Mouse (Mus musculus): ENCODE results near the gene Ide. TPM values are rescaled to one million over a fixed set of nuclear protein-coding genes. Genes with fewer than 3 reads are reported as not detected.

The Ide gene
- polyA plus RNA-seq, 1 experiment: 12.0 TPM

GRCm38 (mm10) chr19:37242707-37243106, 94.9 kb downstream of the Ide start:
- no peak for TF ChIP-seq POLR2A (IDR thresholded peaks at IDR 0.05; ENCODE audit: insufficient read length, low read depth)
- H3ac ChIP-seq (ENCODE audit: control insufficient read depth, insufficient read length): no peak overlapping the region
- no peaks in the 10 kb centered on the region for H3K36me3 ChIP-seq (ENCODE audit: control insufficient read depth, insufficient read depth)
- H3K4me3 ChIP-seq: no peak overlapping the region
- H3K4me2 ChIP-seq (ENCODE audit: low read depth): no peak overlapping the region
- H3K79me2 ChIP-seq (ENCODE audit: control insufficient read depth, insufficient read depth): no peaks in the 10 kb centered on the region
- H3K27me3 ChIP-seq (ENCODE audit: control insufficient read depth, insufficient read depth, insufficient read length): no peaks in the 10 kb centered on the region

- no peaks in the 10 kb centered on the region for H3K27me3 ChIP-seq (ENCODE audit: control insufficient read depth, insufficient read depth, insufficient read length)
- no peak overlapping the region for H3ac ChIP-seq (ENCODE audit: control insufficient read depth, insufficient read length)
- H3K4me2 ChIP-seq (ENCODE audit: low read depth): no peak overlapping the region
- TF ChIP-seq TCF12 (IDR thresholded peaks at IDR 0.05; ENCODE audit: insufficient read depth, poor library complexity, severe bottlenecking) (no peak), TCF3 (IDR thresholded peaks at IDR 0.05; ENCODE audit: insufficient read length, low read depth) (no peak), POLR2AphosphoS2 (IDR thresholded peaks at IDR 0.05; ENCODE audit: insufficient read length, low read depth) (no peak), MYOG (IDR thresholded peaks at IDR 0.05; ENCODE audit: control insufficient read depth in 1 of 3, insufficient read depth in 1 of 3, insufficient read length in 2 of 3, low read depth in 2 of 3) (no peak), REST (IDR thresholded peaks at IDR 0.05; ENCODE audit: insufficient read depth, insufficient read length) (no peak), MAX (IDR thresholded peaks at IDR 0.05; ENCODE audit: low read depth) (no peak), USF1 (IDR thresholded peaks at IDR 0.05; ENCODE audit: low read depth) (no peak), MYOD1 (IDR thresholded peaks at IDR 0.05; ENCODE audit: control insufficient read depth in 1 of 3, insufficient read length in 2 of 3, low read depth in 2 of 3) (no peak), POLR2A (IDR thresholded peaks at IDR 0.05; ENCODE audit: insufficient read length, low read depth) (no peak), SRF (IDR thresholded peaks at IDR 0.05; ENCODE audit: control insufficient read depth, insufficient read length, low read depth) (no peak), CEBPB (IDR thresholded peaks at IDR 0.05; ENCODE audit: insufficient read depth, poor library complexity, severe bottlenecking) (no peak), E2F4 (IDR thresholded peaks at IDR 0.05; ENCODE audit: insufficient read depth) (no peak)
- H3K4me3 ChIP-seq: no peak overlapping the region
- H3K36me3 ChIP-seq (ENCODE audit: control insufficient read depth, insufficient read depth): no peaks in the 10 kb centered on the region
- H3K79me2 ChIP-seq (ENCODE audit: control insufficient read depth, insufficient read depth): no peaks in the 10 kb centered on the region
These were observed 96.5 kb downstream of the Ide start for GRCm38 (mm10) chr19:37241201-37241600.

- TF ChIP-seq TCF3 (IDR thresholded peaks at IDR 0.05; ENCODE audit: insufficient read length, low read depth) (no peak), MYOD1 (IDR thresholded peaks at IDR 0.05; ENCODE audit: control insufficient read depth in 1 of 3, insufficient read length in 2 of 3, low read depth in 2 of 3) (no peak), E2F4 (IDR thresholded peaks at IDR 0.05; ENCODE audit: insufficient read depth) (no peak), SRF (IDR thresholded peaks at IDR 0.05; ENCODE audit: control insufficient read depth, insufficient read length, low read depth) (no peak), REST (IDR thresholded peaks at IDR 0.05; ENCODE audit: insufficient read depth, insufficient read length) (peak; percentile 90), MAX (IDR thresholded peaks at IDR 0.05; ENCODE audit: low read depth) (peak; percentile 73)
- H3K79me2 ChIP-seq (ENCODE audit: control insufficient read depth, insufficient read depth): no peaks in the 10 kb centered on the region
- no peak overlapping the region for H3ac ChIP-seq (ENCODE audit: control insufficient read depth, insufficient read length)
- H3K4me2 ChIP-seq (ENCODE audit: low read depth): no peak overlapping the region
- no peaks in the 10 kb centered on the region for H3K36me3 ChIP-seq (ENCODE audit: control insufficient read depth, insufficient read depth)
- no peaks in the 10 kb centered on the region for H3K27me3 ChIP-seq (ENCODE audit: control insufficient read depth, insufficient read depth, insufficient read length)
- no peak overlapping the region for H3K4me3 ChIP-seq
These were observed 98.6 kb downstream of the Ide start for GRCm38 (mm10) chr19:37239096-37239495.

- no peak overlapping the region for H3K4me2 ChIP-seq (ENCODE audit: low read depth)
These were observed 99.0 kb downstream of the Ide start for GRCm38 (mm10) chr19:37238651-37239050.

GRCm38 (mm10) chr19:37237712-37238437, 99.8 kb downstream of the Ide start:
- Histone ChIP-seq H3K27me3 (ENCODE audit: control insufficient read depth, insufficient read depth, insufficient read length) (no peaks in the 10 kb centered on the region), H3K4me2 (ENCODE audit: low read depth) (no peak overlapping the region), H3K36me3 (ENCODE audit: control insufficient read depth, insufficient read depth) (no peaks in the 10 kb centered on the region), H3K79me2 (ENCODE audit: control insufficient read depth, insufficient read depth) (no peaks in the 10 kb centered on the region), H3ac (ENCODE audit: control insufficient read depth, insufficient read length) (no peak overlapping the region), H3K4me3 (no peak overlapping the region)
- no peak for TF ChIP-seq E2F4 (IDR thresholded peaks at IDR 0.05; ENCODE audit: insufficient read depth)
- TF ChIP-seq CEBPB (IDR thresholded peaks at IDR 0.05; ENCODE audit: insufficient read depth, poor library complexity, severe bottlenecking): no peak
- no peak for TF ChIP-seq POLR2A (IDR thresholded peaks at IDR 0.05; ENCODE audit: insufficient read length, low read depth)
- TF ChIP-seq TCF12 (IDR thresholded peaks at IDR 0.05; ENCODE audit: insufficient read depth, poor library complexity, severe bottlenecking): no peak

More at GRCm38 (mm10) chr19:37238651-37239050, 99.0 kb downstream of the Ide start:
- H3K4me3 ChIP-seq: no peak overlapping the region
- H3K79me2 ChIP-seq (ENCODE audit: control insufficient read depth, insufficient read depth): no peaks in the 10 kb centered on the region
- TF ChIP-seq CEBPB (IDR thresholded peaks at IDR 0.05; ENCODE audit: insufficient read depth, poor library complexity, severe bottlenecking) (no peak), MAX (IDR thresholded peaks at IDR 0.05; ENCODE audit: low read depth) (no peak), POLR2AphosphoS2 (IDR thresholded peaks at IDR 0.05; ENCODE audit: insufficient read length, low read depth) (no peak), TCF3 (IDR thresholded peaks at IDR 0.05; ENCODE audit: insufficient read length, low read depth) (no peak), E2F4 (IDR thresholded peaks at IDR 0.05; ENCODE audit: insufficient read depth) (no peak), POLR2A (IDR thresholded peaks at IDR 0.05; ENCODE audit: insufficient read length, low read depth) (no peak), MYOG (IDR thresholded peaks at IDR 0.05; ENCODE audit: control insufficient read depth in 1 of 3, insufficient read depth in 1 of 3, insufficient read length in 2 of 3, low read depth in 2 of 3) (no peak), REST (IDR thresholded peaks at IDR 0.05; ENCODE audit: insufficient read depth, insufficient read length) (no peak), TCF12 (IDR thresholded peaks at IDR 0.05; ENCODE audit: insufficient read depth, poor library complexity, severe bottlenecking) (no peak), USF1 (IDR thresholded peaks at IDR 0.05; ENCODE audit: low read depth) (no peak), MYOD1 (IDR thresholded peaks at IDR 0.05; ENCODE audit: control insufficient read depth in 1 of 3, insufficient read length in 2 of 3, low read depth in 2 of 3) (no peak), SRF (IDR thresholded peaks at IDR 0.05; ENCODE audit: control insufficient read depth, insufficient read length, low read depth) (no peak)
- no peaks in the 10 kb centered on the region for H3K36me3 ChIP-seq (ENCODE audit: control insufficient read depth, insufficient read depth)
- no peaks in the 10 kb centered on the region for H3K27me3 ChIP-seq (ENCODE audit: control insufficient read depth, insufficient read depth, insufficient read length)
- no peak overlapping the region for H3ac ChIP-seq (ENCODE audit: control insufficient read depth, insufficient read length)

All from myocyte (in vitro differentiated cells).